Mouse (Mus musculus) fibroblast of lung, adult 2 months (primary cell): Measurements from ENCODE around the gene Acot2.
"Not testable (repeated sequence)": the region's sequence is repeated elsewhere in the genome, so short reads cannot be mapped to it uniquely, and the experiment has no call there.

ENCODE experiments used
- DNase-seq: peaks from one replicate; pipeline ENCODE4 v3.0.0-alpha.2; 2011; ENCODE audit warnings: low read depth

The Acot2 gene

DNA sequence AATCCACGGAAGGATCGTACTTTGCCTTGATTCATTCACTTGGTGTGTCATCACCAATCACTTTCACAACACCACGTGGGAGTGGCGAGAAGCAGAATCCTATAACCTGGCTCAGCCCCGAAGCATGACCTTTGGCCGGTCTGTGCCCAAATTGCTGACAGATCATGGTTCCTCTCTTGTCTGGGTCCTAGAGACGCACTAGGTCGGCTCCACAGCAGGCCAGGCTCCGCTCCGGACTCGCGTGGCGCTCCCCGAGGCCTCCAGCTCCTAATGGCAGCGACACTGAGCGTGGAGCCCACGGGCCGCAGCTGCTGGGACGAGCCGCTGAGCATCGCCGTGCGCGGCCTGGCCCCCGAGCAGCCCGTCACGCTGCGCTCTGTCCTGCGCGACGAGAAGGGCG, 50.6 kb downstream of the Acot2 start, which contains the start of gene Acot4:
Gene Acot4 (plus strand): TSS at position 139 of the 400 bp plus-strand sequence.
- not testable (repeated sequence) for DNase-seq

- not testable (repeated sequence) for DNase-seq
Measured at GRCm38 (mm10) chr12:84038691-84039111, 51.0 kb downstream of the Acot2 start, which contains the start of gene Gm49366. Gene Gm49366 (plus strand): TSS chr12:84038935.

- DNase-seq = no peak
Measured at GRCm38 (mm10) chr12:84042248-84042647, 54.6 kb downstream of the Acot2 start.
